ENCODE assay signal across 19 mouse cellular contexts in genomic region chr12:35578826-35579225, GRCm38 (mm10). TPM values are rescaled to one million over a fixed set of nuclear protein-coding genes. Genes with fewer than 3 reads are reported as not detected.
DNase-seq lines count a peak whose midpoint lies in the region; ATAC-seq and TF ChIP-seq lines count a peak whose summit lies in the region.
"Had no signal": no experiment of that assay in that cellular context is flagged by ENCODE, and none has a peak within 500 bp of the region (broad histone marks: within the 10 kb centered on the region; RNA-seq: fewer than 3 reads in every experiment).

No protein-coding gene starts in this region.

- no peaks in the 10 kb centered on the region for H3K4me1 ChIP-seq in kidney, embryonic 16.5 days (ENCODE audit: insufficient read depth, low read length)
- no peaks in the 10 kb centered on the region for H3K4me1 ChIP-seq in kidney, embryonic 14.5 days (ENCODE audit: control insufficient read depth, insufficient read depth, low read length)
- H3K4me1 ChIP-seq: hindbrain, embryonic 15.5 days had no signal

- H3K27ac ChIP-seq in kidney, embryonic 16.5 days (ENCODE audit: low read length), result no peak overlapping the region
- no peak overlapping the region for H3K27ac ChIP-seq in kidney, embryonic 14.5 days (ENCODE audit: low read depth, low read length)
- peak overlapping the region; percentile 55 for H3K27ac ChIP-seq in layer of hippocampus, adult 2 months
- H3K27ac ChIP-seq: hindbrain, embryonic 15.5 days had no signal

- no peaks in the 10 kb centered on the region for H3K27me3 ChIP-seq in kidney, embryonic 16.5 days (ENCODE audit: insufficient read depth, low read length)
- no peaks in the 10 kb centered on the region for H3K27me3 ChIP-seq in kidney, embryonic 14.5 days (ENCODE audit: control insufficient read depth, insufficient read depth, low read length)
- H3K27me3 ChIP-seq: hindbrain, embryonic 15.5 days had no signal

- no peak overlapping the region for H3K4me2 ChIP-seq in kidney, embryonic 16.5 days (replicated peaks; ENCODE audit: low read depth, low read length)
- no peak overlapping the region for H3K4me2 ChIP-seq in kidney, embryonic 14.5 days (replicated peaks; ENCODE audit: low read depth, low read length)
- H3K4me2 ChIP-seq: hindbrain, embryonic 15.5 days had no signal

- no peak overlapping the region for H3K9ac ChIP-seq in kidney, embryonic 16.5 days (replicated peaks; ENCODE audit: low read length)
- H3K9ac ChIP-seq in kidney, embryonic 14.5 days (ENCODE audit: low read depth, low read length), result no peak overlapping the region
- H3K9ac ChIP-seq: hindbrain, embryonic 15.5 days had no signal

- H3K9me3 ChIP-seq in kidney, embryonic 16.5 days (ENCODE audit: low read length), result no peaks in the 10 kb centered on the region
- no peaks in the 10 kb centered on the region for H3K9me3 ChIP-seq in kidney, embryonic 14.5 days (ENCODE audit: control insufficient read depth, low read length)
- H3K9me3 ChIP-seq: hindbrain, embryonic 15.5 days had no signal

- no peaks in the 10 kb centered on the region for H3K36me3 ChIP-seq in kidney, embryonic 16.5 days (ENCODE audit: insufficient read depth, low read length)
- H3K36me3 ChIP-seq in kidney, embryonic 14.5 days (ENCODE audit: control insufficient read depth, insufficient read depth, low read length), result no peaks in the 10 kb centered on the region
- H3K36me3 ChIP-seq: G1E; hindbrain, embryonic 15.5 days had no signal

- peak; percentile 2 to 3 for DNase-seq in right cerebral cortex, adult 2 months (ENCODE audit: low spot score in 2 of 2)
- no peak for DNase-seq in right cerebral cortex, postnatal 4 days
- DNase-seq in layer of hippocampus, adult 2 months (ENCODE audit: low spot score in 2 of 2), result peak; percentile 25 to 52
- no peak for DNase-seq in cerebellum, adult 9-11 months
- no peak for DNase-seq in adrenal gland, adult 18-20 months (ENCODE audit: low spot score in 2 of 2)
- DNase-seq in heart, adult 9 months (ENCODE audit: low spot score in 2 of 2), result no peak
- DNase-seq: adrenal gland, postnatal 25 days; B cell, adult 2 months; cerebellum, postnatal 10 days; gastrocnemius, postnatal 10 days; heart, postnatal 14 days; lung, postnatal 4 days; midbrain, embryonic 14.5 days; right cerebral cortex, postnatal 25 days; thymus, adult 18-20 months had no signal

- TF ChIP-seq CTCF in layer of hippocampus, adult 2 months (conservative IDR thresholded peaks at IDR 0.05), result no peak

- WGBS in kidney, embryonic 16.5 days, result 69% methylated on average over 4 of the region's 4 CpGs
- WGBS in kidney, embryonic 14.5 days, result 66% methylated on average over 4 of the region's 4 CpGs

- H3K4me3 ChIP-seq in kidney, embryonic 16.5 days (ENCODE audit: low read length), result no peak overlapping the region
- no peak overlapping the region for H3K4me3 ChIP-seq in kidney, embryonic 14.5 days (ENCODE audit: low read length)
- no peak overlapping the region for H3K4me3 ChIP-seq in layer of hippocampus, adult 2 months
- H3K4me3 ChIP-seq: hindbrain, embryonic 15.5 days had no signal

- peak; percentile 57; the same call in 1 of the 2 replicates for ATAC-seq in kidney, embryonic 16.5 days (ENCODE audit: low FRiP score, low TSS enrichment)
- ATAC-seq in kidney, embryonic 14.5 days (ENCODE audit: low FRiP score, low TSS enrichment), result no peak

RNA-seq across cellular contexts. Expression of gene Ahr, which starts 44.0 kb away (rescaled TPM):
- polyA plus RNA-seq in kidney, embryonic 16.5 days (2015; fragmentation: Nextera tagmentation; extraction: Ambion mirVana), result 7.5 and 7.8 TPM in 2 replicates
- 4.1 and 8.0 TPM in 2 replicates for polyA plus RNA-seq in kidney, embryonic 14.5 days (2014; fragmentation: Nextera tagmentation; extraction: Ambion mirVana)
- total RNA-seq in layer of hippocampus, adult 2 months (2021), result 1 to 10 TPM; 6.8 to 7.6 TPM
- total RNA-seq in adrenal gland, adult 18-20 months (2021), result 1 to 10 TPM; 2.8 to 3.3 TPM
- polyA plus RNA-seq: G1E had no signal

Comparison
In these comparisons a context has a peak if more than half of its experiments do, and no peak if none do; other contexts are left out.
1. DNase-seq: peak in right cerebral cortex, adult 2 months (2 of 2) and layer of hippocampus, adult 2 months (2 of 2); none in right cerebral cortex, postnatal 4 days (single experiment), cerebellum, adult 9-11 months (single experiment), adrenal gland, adult 18-20 months (0 of 2) and heart, adult 9 months (0 of 2).